Mouse (Mus musculus) kidney, postnatal 36 days (tissue): ENCODE measurements around the gene Ccl9.
"Not testable (repeated sequence)": the region's sequence is repeated elsewhere in the genome, so short reads cannot be mapped to it uniquely, and the experiment has no call there.

Experiments used
- DNase-seq, 2 experiments: peaks; one replicate each; pipeline ENCODE4 v3.0.0; 2021 to 2022; ENCODE audit warnings: mixed read lengths in 2 of 2

Ccl9 gene

DNA sequence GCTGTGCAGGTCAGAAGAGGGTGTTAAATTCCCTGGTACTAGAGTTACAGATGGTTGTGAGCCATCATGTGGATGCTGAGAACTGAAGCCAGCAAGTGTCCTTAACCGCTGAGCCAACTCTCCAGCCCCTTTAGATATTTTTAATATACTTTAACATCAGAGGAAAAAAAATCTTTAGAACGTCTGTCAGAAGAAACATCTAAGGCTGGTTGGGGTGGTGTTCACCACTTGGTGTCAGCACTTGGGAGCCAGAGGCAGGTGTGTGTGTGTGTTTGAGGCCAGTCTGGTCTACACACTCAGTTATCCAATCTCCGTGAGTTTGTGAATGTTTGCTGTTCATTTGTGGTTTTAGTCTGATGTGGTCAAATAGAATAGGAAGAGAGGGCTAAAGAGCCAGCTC, 563 bp upstream of the Ccl9 start:
- no peak for DNase-seq

DNA sequence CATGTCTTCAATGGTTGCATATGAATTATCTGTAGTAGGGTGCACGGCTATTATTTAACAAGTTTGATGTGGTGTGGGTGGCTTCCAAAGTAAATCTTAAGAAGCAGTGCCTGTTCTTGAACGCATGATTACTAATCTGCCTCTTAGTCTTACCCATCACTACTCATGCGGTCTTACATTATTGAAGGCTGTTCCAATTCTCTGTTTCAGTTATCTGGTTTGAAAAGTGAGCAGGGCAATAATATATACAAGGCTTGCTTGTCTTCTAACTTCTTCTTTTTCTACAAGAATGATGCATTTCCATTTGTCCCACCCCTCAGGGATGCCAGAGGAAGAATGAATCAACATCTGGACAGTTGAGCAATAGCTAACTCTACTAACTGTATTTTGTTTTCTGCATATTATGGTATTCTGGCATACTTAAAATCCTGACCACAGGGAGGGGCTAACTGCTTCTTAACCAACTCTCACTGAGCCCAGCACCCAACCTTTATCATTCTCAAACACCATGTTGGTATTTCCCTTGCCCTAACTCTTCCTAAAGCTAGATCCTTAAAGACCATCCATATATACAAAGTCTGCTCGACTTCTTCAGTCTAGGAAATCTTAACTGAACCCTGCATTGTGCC, 1.4 kb downstream of the Ccl9 start:
- DNase-seq = no peak

- DNase-seq = no peak
Measured at GRCm38 (mm10) chr11:83572834-83573233, 5.6 kb downstream of the Ccl9 start.

GRCm38 (mm10) chr11:83572223-83572622, 6.2 kb downstream of the Ccl9 start:
- DNase-seq = peak; percentile 49 to 60

DNA sequence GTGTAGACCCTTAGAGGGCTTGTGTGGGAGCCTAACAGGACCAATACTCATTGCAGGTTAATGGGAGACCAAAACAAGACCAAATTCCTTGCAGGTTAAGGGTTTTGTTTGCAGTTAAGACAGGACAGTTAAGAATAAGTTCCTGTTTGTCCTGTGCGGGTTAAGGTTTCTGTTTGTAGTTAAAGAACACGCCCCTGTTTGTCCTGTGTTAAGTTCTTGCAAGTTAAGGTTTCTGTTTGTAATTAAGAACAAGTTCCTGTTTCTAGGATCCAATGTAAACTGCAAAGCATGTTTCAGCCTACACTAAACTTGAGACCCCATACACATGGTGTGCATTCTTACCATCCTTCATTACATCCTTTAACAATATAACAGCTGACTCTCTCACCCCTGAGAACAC, 8.2 kb downstream of the Ccl9 start:
- no peak for DNase-seq

- DNase-seq = no peak
Measured at GRCm38 (mm10) chr11:83569249-83569648, 9.2 kb downstream of the Ccl9 start.

- DNase-seq = no peak
Measured at GRCm38 (mm10) chr11:83568786-83569185, 9.7 kb downstream of the Ccl9 start.

DNA sequence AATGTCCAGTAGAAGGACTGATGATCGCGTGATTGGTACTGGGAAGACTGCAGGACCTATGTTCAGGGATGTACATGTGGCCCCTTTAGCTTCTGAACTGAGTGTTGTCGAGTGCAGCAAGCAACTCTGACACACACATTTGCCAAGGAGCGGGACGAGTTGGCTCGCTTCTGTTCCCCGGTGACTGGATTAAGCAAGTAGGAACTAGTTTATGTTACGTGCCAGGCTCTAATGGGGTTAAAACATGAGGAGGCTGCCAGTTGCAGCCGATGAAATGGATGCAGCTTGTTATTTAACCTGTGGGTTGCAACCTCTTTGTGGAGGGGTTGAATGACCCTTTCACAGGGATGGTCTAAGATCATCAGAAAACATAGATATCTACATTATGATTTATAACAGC, 10.4 kb downstream of the Ccl9 start:
- DNase-seq = no peak

DNA sequence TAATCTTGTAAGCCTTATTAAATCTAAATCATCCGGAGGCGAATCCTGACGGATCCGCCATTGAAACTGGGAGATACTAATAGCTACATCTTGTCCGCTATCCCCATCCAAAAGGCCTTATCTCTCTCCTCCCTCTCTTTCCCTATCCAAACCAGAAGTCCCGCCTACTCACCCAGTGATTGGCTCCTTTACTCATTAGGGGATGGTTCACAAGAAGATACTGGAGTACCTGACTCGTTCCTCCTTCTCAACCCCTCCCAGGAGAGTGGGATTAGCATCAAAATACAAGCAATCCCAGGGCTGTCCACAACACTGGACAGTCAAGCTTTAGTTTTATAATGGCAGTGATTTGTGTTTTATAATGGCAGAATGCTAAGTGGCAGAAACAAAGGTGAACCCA, 11.1 kb downstream of the Ccl9 start:
- DNase-seq = no peak

GRCm38 (mm10) chr11:83566617-83567016, 11.8 kb downstream of the Ccl9 start:
- no peak for DNase-seq

DNA sequence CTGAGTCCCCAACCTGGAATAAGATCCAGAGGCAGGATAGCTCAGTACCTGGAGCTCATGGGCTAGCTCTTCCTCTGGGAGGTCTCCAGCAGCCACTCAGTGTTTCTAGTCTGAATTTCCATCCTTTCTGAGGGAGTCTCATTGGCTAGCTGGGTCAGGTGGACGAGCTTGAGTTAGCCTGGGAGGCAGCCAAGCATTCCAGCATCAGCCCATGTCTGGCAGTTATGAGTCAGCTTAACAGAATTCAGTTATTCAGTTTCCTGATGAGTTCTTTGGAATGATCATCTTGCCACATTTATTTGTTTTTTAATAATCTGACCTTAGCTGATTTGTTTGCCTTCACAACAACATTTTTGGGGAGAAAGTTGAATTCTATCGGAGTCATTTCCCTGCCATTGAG, 14.7 kb downstream of the Ccl9 start:
- peak; percentile 22 to 41 for DNase-seq

DNA sequence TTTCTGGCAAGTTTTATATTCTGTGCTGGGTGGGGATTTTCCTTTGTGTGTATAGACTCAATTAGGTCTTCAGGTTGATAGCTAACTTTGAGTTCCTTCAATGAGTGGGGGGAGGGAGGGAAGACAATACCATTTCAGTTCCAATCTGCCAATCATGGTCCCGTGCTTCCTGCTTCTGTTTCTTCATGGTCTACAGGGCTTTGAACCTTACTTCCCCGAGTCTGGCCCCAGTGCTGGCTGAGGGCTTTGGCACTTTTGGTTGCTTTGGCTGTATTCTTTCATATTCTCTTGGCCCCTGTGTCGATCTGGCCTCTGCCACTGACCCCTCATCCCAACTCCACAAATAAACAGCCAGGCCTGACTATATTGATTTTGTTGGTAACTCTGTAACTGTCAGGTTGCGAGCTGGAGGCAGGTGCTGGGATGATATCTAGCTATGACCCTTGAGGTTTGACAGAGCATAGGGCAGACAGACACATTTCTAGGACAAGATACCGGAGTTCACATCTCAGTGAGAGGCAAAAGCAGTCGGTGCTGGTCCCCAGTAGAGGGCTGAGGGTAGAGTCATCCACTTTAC, 16.0 kb downstream of the Ccl9 start:
- no peak for DNase-seq

GRCm38 (mm10) chr11:83560405-83560804, 18.0 kb downstream of the Ccl9 start:
- DNase-seq = no peak

DNA sequence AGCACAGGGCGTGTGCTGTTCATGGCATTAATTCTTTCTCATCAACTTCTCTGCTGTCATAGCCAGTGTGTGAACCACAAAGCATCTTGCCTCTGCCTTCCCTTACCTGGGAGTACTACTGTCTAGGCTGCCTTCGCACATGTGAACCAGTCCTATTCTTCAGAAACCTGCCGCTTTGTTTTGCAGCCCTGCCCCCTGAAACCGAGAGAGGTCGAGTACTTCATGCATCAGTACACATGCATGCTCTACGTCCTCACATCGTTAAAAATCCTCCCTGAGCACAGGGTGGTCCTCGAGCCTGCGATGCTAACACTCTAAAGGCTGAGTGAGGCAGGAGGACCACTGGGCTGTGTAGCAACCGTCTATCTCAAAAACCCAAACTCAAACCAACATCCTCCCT, 21.4 kb downstream of the Ccl9 start:
- DNase-seq = no peak

DNA sequence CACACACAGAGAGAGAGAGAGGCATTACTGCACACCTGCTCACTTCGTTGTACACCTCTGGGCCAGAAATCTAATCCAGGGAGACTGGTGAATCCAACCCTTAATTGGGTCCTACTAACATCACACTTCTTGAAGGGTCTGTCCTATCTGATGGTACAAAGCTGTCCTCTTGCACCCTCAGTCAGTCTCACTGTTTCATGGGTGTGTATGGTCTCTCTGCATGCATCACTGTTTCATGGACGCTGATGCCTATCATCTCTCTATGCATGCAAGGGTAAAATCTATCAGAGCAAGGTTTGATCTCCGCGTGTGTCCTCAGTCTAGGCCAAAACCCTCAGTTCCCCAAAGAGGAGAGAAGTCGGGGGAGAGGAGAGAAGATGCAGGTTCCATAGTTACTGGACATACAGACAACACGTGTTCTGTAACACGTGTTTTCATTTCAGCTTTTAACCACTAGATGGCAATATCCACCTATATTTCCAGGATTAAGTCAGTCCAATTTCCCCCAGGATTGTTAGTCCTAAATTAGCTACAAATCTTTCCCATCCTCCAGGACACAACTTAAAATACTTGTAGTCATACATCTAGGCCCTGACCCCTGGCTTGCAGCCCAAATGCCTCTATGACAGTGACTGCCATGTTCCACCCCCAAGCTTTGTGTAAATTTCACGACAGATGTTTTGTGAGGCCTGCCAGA, 22.2 kb downstream of the Ccl9 start:
- peak in 1 of 2 experiments; percentile 41 for DNase-seq

GRCm38 (mm10) chr11:83551668-83552067, 26.8 kb downstream of the Ccl9 start:
- DNase-seq = no peak

GRCm38 (mm10) chr11:83551037-83551436, 27.4 kb downstream of the Ccl9 start:
- DNase-seq = not testable (repeated sequence)

DNA sequence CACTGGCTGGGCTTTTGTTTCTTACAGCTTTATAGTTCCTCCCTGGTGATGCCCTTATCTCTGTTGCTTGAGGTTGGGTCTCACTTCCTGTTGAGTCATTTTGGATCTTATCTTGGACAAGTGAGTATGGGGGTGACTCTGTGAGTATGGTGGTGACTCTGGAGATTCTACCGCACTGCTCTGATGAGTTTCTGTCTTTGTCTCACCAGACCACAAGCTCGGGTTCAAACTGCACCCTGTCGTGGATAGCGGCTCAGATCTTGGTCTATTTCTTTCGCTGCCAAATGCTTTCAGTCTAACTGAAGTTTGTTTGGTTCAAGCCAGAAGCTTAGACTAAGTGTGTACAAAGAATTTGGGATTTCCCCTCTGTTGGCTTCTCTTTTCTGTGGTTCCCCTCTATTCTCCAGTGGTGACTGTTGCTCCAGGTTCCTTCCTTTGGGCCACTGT, 28.2 kb downstream of the Ccl9 start:
- no peak for DNase-seq

DNA sequence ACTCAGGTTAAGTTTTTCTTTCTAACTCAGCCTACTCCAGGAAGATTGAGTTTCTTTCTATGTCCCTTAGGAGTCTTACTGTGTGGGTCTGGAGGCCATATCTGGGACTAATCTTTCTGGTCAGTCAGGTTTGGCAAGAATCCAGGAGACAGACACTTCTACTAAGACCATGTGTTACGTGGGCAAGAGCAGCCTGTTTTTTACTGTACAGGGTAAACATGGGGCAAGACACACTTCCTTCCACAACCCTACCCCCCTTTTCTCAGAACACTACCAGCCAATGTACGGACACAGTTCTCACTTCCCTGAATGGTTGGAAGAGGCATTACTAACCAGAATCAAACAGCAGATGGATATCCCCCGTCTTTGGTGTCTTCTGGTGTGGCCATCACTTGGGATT, 34.2 kb downstream of the Ccl9 start:
- peak in 1 of 2 experiments; percentile 9 for DNase-seq

DNA sequence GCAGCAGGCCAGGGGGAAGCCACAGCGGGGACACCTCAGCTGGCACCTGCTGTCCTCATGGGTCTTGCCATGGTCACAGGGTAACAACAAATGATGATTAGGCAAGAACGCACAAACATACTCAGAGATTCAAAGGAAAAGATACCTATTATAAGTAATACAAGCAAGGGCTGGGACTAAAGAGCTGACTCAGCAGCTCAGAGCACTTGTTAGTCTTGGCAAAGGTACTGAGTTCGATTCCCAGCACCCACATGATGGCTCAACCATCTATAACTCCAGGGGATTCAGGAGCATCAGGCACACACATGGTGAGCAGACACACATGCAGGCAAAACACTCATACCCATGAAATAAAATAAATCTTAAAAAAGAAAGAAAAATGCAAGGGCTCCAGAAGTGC, 37.0 kb downstream of the Ccl9 start:
- no peak for DNase-seq

GRCm38 (mm10) chr11:83540931-83541330, 37.5 kb downstream of the Ccl9 start:
- no peak for DNase-seq

GRCm38 (mm10) chr11:83538705-83539314, 39.6 kb downstream of the Ccl9 start:
- peak; percentile 28 to 59 for DNase-seq

- DNase-seq = no peak
Measured at GRCm38 (mm10) chr11:83536831-83537230, 41.6 kb downstream of the Ccl9 start.
